Mouse (Mus musculus) ES-Bruce4 (cell line): ENCODE results near the gene Mast1.

Experiments used
- CTCF ChIP-seq: IDR thresholded peaks from one replicate; pipeline ENCODE4 v1.8.1; 2011; ENCODE audit warnings: low read depth, low read length
- POLR2A ChIP-seq: IDR thresholded peaks from one replicate; pipeline ENCODE4 v1.8.1; 2011; ENCODE audit warnings: low read length; ENCODE audit not compliant: insufficient read depth

DNA sequence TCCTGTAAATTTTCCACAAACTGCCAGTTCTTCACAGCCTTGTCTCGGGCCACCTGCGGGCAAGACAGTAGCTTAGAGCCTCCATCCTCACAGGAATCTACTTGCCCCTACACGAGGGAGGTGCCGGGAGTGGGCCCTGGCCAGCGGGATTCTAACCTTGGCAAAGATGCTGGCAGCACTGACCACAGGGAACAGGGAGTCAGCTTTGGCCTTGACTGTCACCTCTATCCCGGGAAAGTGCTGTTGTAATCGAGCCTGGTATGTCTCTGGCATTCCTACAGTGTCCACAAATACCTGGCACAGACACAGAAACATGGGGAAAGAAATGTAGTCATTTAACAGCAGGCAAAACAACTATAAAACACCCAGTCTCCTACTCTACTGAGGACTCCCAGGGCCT, 22.7 kb upstream of the Mast1 start:
- TF ChIP-seq POLR2A, result no peak
- no peak for TF ChIP-seq CTCF
